Mouse (Mus musculus) forebrain, postnatal 0 days (tissue): ENCODE results near the gene Ppef1. TPM values are rescaled to one million over a fixed set of nuclear protein-coding genes. Genes with fewer than 3 reads are reported as not detected.
A peak's percentile ranks its signal among the peaks of the same experiment; 100 is the strongest.

Experiments
- ATAC-seq: fragments of 200-750 bp; cut with Nextera tagmentation; 2 replicates; pipeline ENCODE4 v1.8.0; 2017; ENCODE audit warnings: mild to moderate bottlenecking, moderate library complexity
- DNase-seq: peaks from one replicate; pipeline ENCODE4 v3.0.0-alpha.2; 2015
- H3K27ac ChIP-seq: fragments of 300-500 bp; sonication (generic); 2 replicates; pipeline ENCODE4 v1.5.1; 2014; ENCODE audit warnings: low read depth, mild to moderate bottlenecking, antibody characterized with exemption, low read length, moderate library complexity, mixed read lengths
- H3K27me3 ChIP-seq: fragments of 300-500 bp; sonication (generic); 2 replicates; pipeline ENCODE4 v1.6.1; 2014; ENCODE audit warnings: mild to moderate bottlenecking, low read length, mixed read lengths; ENCODE audit not compliant: insufficient read depth
- H3K36me3 ChIP-seq: fragments of 300-500 bp; sonication (generic); 2 replicates; pipeline ENCODE4 v1.6.1; 2014; ENCODE audit warnings: mild to moderate bottlenecking, moderate library complexity; ENCODE audit not compliant: insufficient read depth
- H3K4me1 ChIP-seq: fragments of 300-500 bp; sonication (generic); 2 replicates; pipeline ENCODE4 v1.6.1; 2014; ENCODE audit warnings: antibody characterized with exemption; ENCODE audit not compliant: insufficient read depth
- H3K4me2 ChIP-seq: fragments of 300-500 bp; sonication (generic); 2 replicates; pipeline ENCODE4 v1.6.1; 2014; ENCODE audit warnings: low read depth, mild to moderate bottlenecking, moderate library complexity
- H3K4me3 ChIP-seq: fragments of 300-500 bp; sonication (generic); 2 replicates; pipeline ENCODE4 v1.5.1; 2014; ENCODE audit warnings: low read depth, low read length, mixed read lengths
- H3K9ac ChIP-seq: fragments of 300-500 bp; sonication (generic); 2 replicates; pipeline ENCODE4 v1.6.1; 2014; ENCODE audit warnings: mild to moderate bottlenecking
- H3K9me3 ChIP-seq: fragments of 300-500 bp; sonication (generic); 2 replicates; pipeline ENCODE4 v1.6.1; 2016; ENCODE audit warnings: low read length
- CTCF ChIP-seq: sonication (generic); IDR thresholded peaks from 2 replicates; pipeline ENCODE4 v1.5.1; 2016; ENCODE audit warnings: antibody characterized with exemption, control low read depth, low read depth
- WGBS: fragments of 180-500 bp; shearing (Covaris S2); extraction: QIAGEN DNeasy Blood & Tissue Kit; methylation state at CpG from one replicate; pipeline ENCODE4 v1.1.7; 2014; 5-methylcytosine and 5-hydroxymethylcytosine counted together
- polyA plus RNA-seq: library from polyadenylated mRNA; unstranded; fragments of >200 nt; fragmentation: Nextera tagmentation; extraction: Ambion mirVana; gene quantifications from 2 replicates; pipeline ENCODE4 v1.2.1, GENCODE M21; 2015
- total RNA-seq: library from RNA; depleted of rRNA; stranded (reverse); fragments of >200 nt; gene quantifications from 2 replicates; pipeline ENCODE4 v1.2.3, GENCODE M21; 2014

The Ppef1 gene
- total and polyA plus RNA-seq, 2 experiments from 2014 or later, result 0.47 to 0.90 TPM

GRCm38 (mm10) chrX:160610882-160611644, 124.5 kb downstream of the Ppef1 start:
- Histone ChIP-seq H3K36me3 (no peaks in the 10 kb centered on the region), H3K4me1 (no peaks in the 10 kb centered on the region), H3K4me2 (no peak overlapping the region), H3K27me3 (no peaks in the 10 kb centered on the region), H3K4me3 (no peak overlapping the region), H3K27ac (no peak overlapping the region), H3K9ac (no peak overlapping the region), H3K9me3 (no peaks in the 10 kb centered on the region)
- 23% methylated on average over 4 of the region's 4 CpGs for WGBS
- DNase-seq (no peak), ATAC-seq (no peak)
- TF ChIP-seq CTCF, result no peak

- no peaks in the 10 kb centered on the region for H3K4me1 ChIP-seq
- 57% methylated on average over 2 of the region's 2 CpGs for WGBS
- no peak for TF ChIP-seq CTCF
Observed at GRCm38 (mm10) chrX:160610482-160610881, 125.1 kb downstream of the Ppef1 start.

GRCm38 (mm10) chrX:160609849-160610248, 125.7 kb downstream of the Ppef1 start:
- H3K4me1 ChIP-seq, result no peaks in the 10 kb centered on the region
- H3K9ac ChIP-seq, result no peak overlapping the region
- no peak overlapping the region for H3K4me2 ChIP-seq
- H3K9me3 ChIP-seq, result no peaks in the 10 kb centered on the region
- H3K27me3 ChIP-seq, result no peaks in the 10 kb centered on the region
- no peaks in the 10 kb centered on the region for H3K36me3 ChIP-seq
- H3K4me3 ChIP-seq, result no peak overlapping the region
- H3K27ac ChIP-seq, result no peak overlapping the region
- peak; percentile 57 for TF ChIP-seq CTCF
- ATAC-seq (no peak), DNase-seq (no peak)
- 37% methylated on average over 3 of the region's 3 CpGs for WGBS

More at GRCm38 (mm10) chrX:160610482-160610881, 125.1 kb downstream of the Ppef1 start:
- Histone ChIP-seq H3K36me3 (no peaks in the 10 kb centered on the region), H3K9me3 (no peaks in the 10 kb centered on the region), H3K27me3 (no peaks in the 10 kb centered on the region), H3K9ac (no peak overlapping the region), H3K27ac (no peak overlapping the region), H3K4me2 (no peak overlapping the region), H3K4me3 (no peak overlapping the region)
- DNase-seq (no peak), ATAC-seq (no peak)

GRCm38 (mm10) chrX:160603981-160604541, 131.5 kb downstream of the Ppef1 start:
- DNase-seq (no peak), ATAC-seq (peak; percentile 72)
- Histone ChIP-seq H3K36me3 (no peaks in the 10 kb centered on the region), H3K9me3 (no peaks in the 10 kb centered on the region), H3K27me3 (no peaks in the 10 kb centered on the region), H3K9ac (no peak overlapping the region), H3K4me1 (no peaks in the 10 kb centered on the region; the same call in 1 of the 2 replicates), H3K4me2 (no peak overlapping the region), H3K27ac (no peak overlapping the region), H3K4me3 (no peak overlapping the region)
- 49% methylated on average over 6 of the region's 6 CpGs for WGBS
- TF ChIP-seq CTCF, result no peak

GRCm38 (mm10) chrX:160603316-160603715, 132.2 kb downstream of the Ppef1 start:
- no peak overlapping the region for H3K4me2 ChIP-seq
- ATAC-seq, result no peak

GRCm38 (mm10) chrX:160602770-160603169, 132.8 kb downstream of the Ppef1 start:
- no peak overlapping the region for H3K9ac ChIP-seq
- H3K4me2 ChIP-seq, result no peak overlapping the region
- no peaks in the 10 kb centered on the region for H3K27me3 ChIP-seq
- no peak overlapping the region for H3K4me3 ChIP-seq
- no peak overlapping the region for H3K27ac ChIP-seq
- ATAC-seq, result no peak
- no peak for TF ChIP-seq CTCF
- no peak for DNase-seq
- H3K4me1 ChIP-seq, result no peaks in the 10 kb centered on the region; the same call in 1 of the 2 replicates
- 89% methylated on average over 1 of the region's 1 CpGs for WGBS
- H3K9me3 ChIP-seq, result no peaks in the 10 kb centered on the region
- H3K36me3 ChIP-seq, result no peaks in the 10 kb centered on the region

More at GRCm38 (mm10) chrX:160603316-160603715, 132.2 kb downstream of the Ppef1 start:
- TF ChIP-seq CTCF, result no peak
- Histone ChIP-seq H3K9me3 (no peaks in the 10 kb centered on the region), H3K27ac (no peak overlapping the region), H3K27me3 (no peaks in the 10 kb centered on the region), H3K9ac (no peak overlapping the region), H3K4me3 (no peak overlapping the region), H3K36me3 (no peaks in the 10 kb centered on the region), H3K4me1 (no peaks in the 10 kb centered on the region; the same call in 1 of the 2 replicates)
- 85% methylated on average over 2 of the region's 2 CpGs for WGBS
- no peak for DNase-seq

GRCm38 (mm10) chrX:160601053-160601452, 134.5 kb downstream of the Ppef1 start:
- Histone ChIP-seq H3K4me1 (no peaks in the 10 kb centered on the region; the same call in 1 of the 2 replicates), H3K9ac (no peak overlapping the region), H3K4me2 (no peak overlapping the region), H3K27ac (no peak overlapping the region), H3K36me3 (no peaks in the 10 kb centered on the region), H3K4me3 (no peak overlapping the region), H3K9me3 (no peaks in the 10 kb centered on the region), H3K27me3 (no peaks in the 10 kb centered on the region)
- 45% methylated on average over 3 of the region's 3 CpGs for WGBS
- no peak for DNase-seq
- ATAC-seq, result no peak
- TF ChIP-seq CTCF, result no peak
